Mouse (Mus musculus) kidney, adult 2 months (tissue): ENCODE results near the gene Galr2.

ENCODE experiments used
- CTCF ChIP-seq: fragments of 200-500 bp; conservative IDR thresholded peaks from 2 replicates; pipeline ENCODE4 v1.5.1; 2011; ENCODE audit warnings: low read depth, mild to moderate bottlenecking, control low read depth, low read length, moderate library complexity, mixed read lengths; ENCODE audit not compliant: insufficient read depth, insufficient read length
- POLR2A ChIP-seq: fragments of 200-500 bp; IDR thresholded peaks from one replicate; pipeline ENCODE4 v1.6.1; 2011; ENCODE audit warnings: low read depth, low read length, control low read depth

DNA sequence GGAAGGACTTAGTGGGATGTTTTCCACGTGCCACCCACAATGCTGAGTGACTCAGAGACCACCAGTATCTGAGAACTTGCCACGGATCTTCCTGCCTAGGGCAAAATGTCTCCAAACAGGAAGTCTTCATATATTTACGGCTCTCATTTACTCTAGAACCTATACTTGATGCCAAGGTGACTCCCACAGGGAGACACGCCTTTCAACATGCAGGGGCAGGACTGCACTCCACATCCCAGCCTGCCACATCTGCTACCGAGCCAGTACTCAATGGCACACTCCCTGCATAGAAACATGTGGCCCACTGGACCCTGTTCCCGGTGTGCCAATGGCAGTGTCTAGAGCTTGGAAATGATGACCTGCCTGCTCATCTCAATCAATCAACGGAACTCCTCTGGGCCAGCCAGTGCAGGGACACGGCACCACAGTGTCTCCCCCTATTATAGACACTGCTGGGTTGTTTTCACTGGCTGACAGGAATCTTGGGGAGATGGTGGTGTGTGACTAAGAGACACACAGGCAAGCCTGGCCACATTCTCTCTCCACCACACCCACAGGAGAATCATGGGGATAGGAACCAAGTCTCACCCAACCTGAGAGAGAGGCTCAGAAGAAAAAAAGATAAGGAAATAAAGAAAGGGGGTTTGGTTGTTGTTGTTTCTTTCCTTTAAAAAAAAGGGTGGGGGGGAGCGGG is 24.6 kb upstream of the Galr2 start:
- TF ChIP-seq CTCF (no peak), POLR2A (no peak)
